Mouse (Mus musculus): Measurements from ENCODE around the gene Atp13a4. TPM values are rescaled to one million over a fixed set of nuclear protein-coding genes. Genes with fewer than 3 reads are reported as not detected.

Gene Atp13a4
- total RNA-seq (2021) = 10 to 100 TPM; 10.3 to 14.1 TPM
- long read RNA-seq, full-length matches to known transcripts = 2 of 7 reads
- long read RNA-seq, partial matches to known transcripts = 2 of 7 reads
- long read RNA-seq, other reads (novel, unspliced or antisense) = 3 of 7 reads

GRCm38 (mm10) chr16:29544829-29545228 is at the start of gene Atp13a4:
Gene Atp13a4, minus strand, starts transcription at chr16:29544864.
- no peak for DNase-seq (ENCODE audit: low spot score in 2 of 2)

GRCm38 (mm10) chr16:29592171-29592570 is 47.5 kb upstream of the Atp13a4 start:
- DNase-seq (ENCODE audit: low spot score in 2 of 2) = no peak

- no peak for DNase-seq (ENCODE audit: low spot score in 2 of 2)
Measured at GRCm38 (mm10) chr16:29579787-29580176, 35.1 kb upstream of the Atp13a4 start.

- DNase-seq (ENCODE audit: low spot score in 2 of 2) = peak; percentile 100
Measured at GRCm38 (mm10) chr16:29579167-29579786, 34.6 kb upstream of the Atp13a4 start, which contains the start of gene Opa1. Gene Opa1, plus strand, starts transcription at chr16:29579334.

GRCm38 (mm10) chr16:29575620-29576019 is 31.0 kb upstream of the Atp13a4 start:
- DNase-seq (ENCODE audit: low spot score in 2 of 2) = peak; percentile 21 to 46

GRCm38 (mm10) chr16:29574013-29574412 is 29.3 kb upstream of the Atp13a4 start:
- no peak for DNase-seq (ENCODE audit: low spot score in 2 of 2)

GRCm38 (mm10) chr16:29560869-29561268 is 16.2 kb upstream of the Atp13a4 start:
- peak; percentile 54 to 60 for DNase-seq (ENCODE audit: low spot score in 2 of 2)

GRCm38 (mm10) chr16:29560454-29560853 is 15.8 kb upstream of the Atp13a4 start:
- no peak for DNase-seq (ENCODE audit: low spot score in 2 of 2)

- no peak for DNase-seq (ENCODE audit: low spot score in 2 of 2)
Measured at GRCm38 (mm10) chr16:29559667-29560066, 15.0 kb upstream of the Atp13a4 start.

- peak; percentile 32 to 43 for DNase-seq (ENCODE audit: low spot score in 2 of 2)
Measured at GRCm38 (mm10) chr16:29541261-29541683, 3.4 kb downstream of the Atp13a4 start.

- DNase-seq (ENCODE audit: low spot score in 2 of 2) = no peak
Measured at GRCm38 (mm10) chr16:29539906-29540305, 4.8 kb downstream of the Atp13a4 start.

GRCm38 (mm10) chr16:29536411-29537204 is 8.1 kb downstream of the Atp13a4 start:
- peak; percentile 52 to 53 for DNase-seq (ENCODE audit: low spot score in 2 of 2)

- no peak for DNase-seq (ENCODE audit: low spot score in 2 of 2)
Measured at GRCm38 (mm10) chr16:29535866-29536265, 8.8 kb downstream of the Atp13a4 start.

GRCm38 (mm10) chr16:29533641-29534040 is 11.0 kb downstream of the Atp13a4 start:
- DNase-seq (ENCODE audit: low spot score in 2 of 2) = no peak

GRCm38 (mm10) chr16:29527085-29527484 is 17.6 kb downstream of the Atp13a4 start:
- no peak for DNase-seq (ENCODE audit: low spot score in 2 of 2)

- DNase-seq (ENCODE audit: low spot score in 2 of 2) = no peak
Measured at GRCm38 (mm10) chr16:29526585-29526984, 18.1 kb downstream of the Atp13a4 start.

GRCm38 (mm10) chr16:29512495-29512894 is 32.2 kb downstream of the Atp13a4 start:
- DNase-seq (ENCODE audit: low spot score in 2 of 2) = no peak

GRCm38 (mm10) chr16:29510743-29511142 is 33.9 kb downstream of the Atp13a4 start:
- DNase-seq (ENCODE audit: low spot score in 2 of 2) = no peak

- DNase-seq (ENCODE audit: low spot score in 2 of 2) = no peak
Measured at GRCm38 (mm10) chr16:29509881-29510280, 34.8 kb downstream of the Atp13a4 start.

- peak; percentile 13 to 22 for DNase-seq (ENCODE audit: low spot score in 2 of 2)
Measured at GRCm38 (mm10) chr16:29504671-29505070, 40.0 kb downstream of the Atp13a4 start.

- DNase-seq (ENCODE audit: low spot score in 2 of 2) = no peak
Measured at GRCm38 (mm10) chr16:29504198-29504597, 40.5 kb downstream of the Atp13a4 start.

GRCm38 (mm10) chr16:29491031-29491430 is 53.6 kb downstream of the Atp13a4 start:
- DNase-seq (ENCODE audit: low spot score in 2 of 2) = no peak

Data from layer of hippocampus, postnatal 10 days (tissue).